Mouse (Mus musculus) cerebellum, adult 2 months (tissue): ENCODE results near the gene Arid5b.

Experiments
- CTCF ChIP-seq: fragments of 200-500 bp; IDR thresholded peaks from 2 replicates; pipeline ENCODE4 v1.5.1; 2011; ENCODE audit warnings: low read depth, mild to moderate bottlenecking, control low read depth, low read length, moderate library complexity, borderline replicate concordance; ENCODE audit not compliant: insufficient read depth
- POLR2A ChIP-seq: fragments of 200-500 bp; IDR thresholded peaks from 2 replicates; pipeline ENCODE4 v1.6.1; 2011; ENCODE audit warnings: low read length, control low read depth, borderline replicate concordance; ENCODE audit not compliant: insufficient read depth

DNA sequence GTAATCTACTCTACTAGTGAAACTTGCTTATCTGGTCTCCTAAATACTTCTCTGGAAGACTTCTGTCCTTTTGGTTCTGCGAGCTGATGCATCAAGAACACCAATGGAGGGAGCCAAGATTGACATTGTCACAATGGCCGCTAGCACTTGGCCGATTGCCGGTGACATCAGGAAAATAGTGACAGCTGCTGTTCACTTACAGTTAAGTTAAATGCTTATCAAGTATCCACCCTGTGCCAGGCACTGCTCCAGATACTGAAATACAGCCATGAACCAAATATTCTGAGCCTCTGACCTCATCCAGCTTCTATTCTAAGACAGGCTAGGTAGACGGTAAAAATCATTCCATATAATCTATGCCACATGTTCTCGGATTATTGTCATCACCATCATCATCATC lies 176.0 kb downstream of the Arid5b start:
- TF ChIP-seq CTCF = no peak
- TF ChIP-seq POLR2A = no peak
